Mouse (Mus musculus): ENCODE results near the gene Cdcp2.

Gene Cdcp2

DNA sequence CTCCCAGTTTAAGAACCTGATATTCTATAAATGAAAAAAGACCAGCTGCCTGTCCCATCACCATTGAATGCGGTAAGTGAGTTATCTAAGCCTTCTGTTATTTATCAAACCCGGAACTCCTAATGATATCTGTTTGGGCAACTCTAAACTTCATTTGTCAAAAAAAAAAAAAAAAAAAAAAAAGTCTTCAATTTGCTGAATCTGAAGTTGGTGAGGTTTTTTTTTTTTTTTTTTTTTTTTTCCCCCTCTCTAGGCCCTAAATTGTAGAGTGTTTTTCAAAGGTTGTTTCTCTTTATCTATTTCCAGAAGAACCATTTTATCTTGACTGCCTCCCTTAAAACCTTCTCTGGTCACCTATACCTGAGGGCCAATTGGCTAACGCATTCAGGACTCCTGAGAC lies 38.2 kb downstream of the Cdcp2 start:
- DNase-seq (ENCODE audit: low spot score), result no peak

DNA sequence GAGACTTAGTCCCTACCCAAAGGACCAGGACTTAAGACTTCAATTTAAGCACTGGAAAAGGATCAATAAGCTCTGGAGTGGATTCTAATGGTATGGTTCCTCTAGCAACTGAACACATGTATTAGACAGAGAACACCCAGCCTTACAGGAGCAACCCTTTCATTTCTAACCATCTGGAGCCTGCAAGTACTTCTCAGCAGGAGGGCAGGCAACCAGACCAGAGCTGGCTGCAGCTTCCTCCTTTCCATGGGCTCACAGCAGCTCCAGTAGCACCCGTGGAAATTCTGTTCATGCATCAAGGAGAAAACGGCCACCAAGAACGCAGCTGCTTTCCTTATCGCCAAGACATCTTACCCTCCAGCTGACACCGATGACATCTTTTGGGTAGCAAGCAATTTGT lies 39.0 kb downstream of the Cdcp2 start:
- DNase-seq (ENCODE audit: low spot score), result no peak

- DNase-seq (ENCODE audit: low spot score), result no peak
Observed at GRCm38 (mm10) chr4:107136531-107136930, 39.8 kb downstream of the Cdcp2 start.

GRCm38 (mm10) chr4:107138948-107139835 lies 42.5 kb downstream of the Cdcp2 start:
- DNase-seq (ENCODE audit: low spot score), result no peak

- DNase-seq (ENCODE audit: low spot score), result peak; percentile 68
Observed at GRCm38 (mm10) chr4:107139836-107140631, 43.3 kb downstream of the Cdcp2 start.

DNA sequence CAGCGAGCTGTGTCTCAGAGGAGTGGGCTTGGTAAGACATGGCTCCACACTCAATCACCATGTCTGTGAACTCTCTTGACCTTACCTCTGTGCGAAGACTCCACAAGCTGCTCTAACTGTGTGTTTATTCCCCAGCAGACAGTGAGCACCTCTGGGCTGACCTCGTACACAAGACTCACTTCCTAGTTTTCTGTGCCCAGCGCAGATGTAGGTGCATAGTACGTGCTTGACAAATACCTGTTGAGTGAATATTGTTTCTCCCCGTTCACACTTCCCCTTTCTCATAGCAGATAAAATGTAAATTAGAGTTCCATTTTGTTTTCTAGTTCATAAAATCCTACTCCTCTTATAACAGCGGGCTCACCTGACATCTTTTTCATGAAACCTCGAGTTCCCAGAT lies 46.8 kb downstream of the Cdcp2 start:
- no peak for DNase-seq (ENCODE audit: low spot score)

DNA sequence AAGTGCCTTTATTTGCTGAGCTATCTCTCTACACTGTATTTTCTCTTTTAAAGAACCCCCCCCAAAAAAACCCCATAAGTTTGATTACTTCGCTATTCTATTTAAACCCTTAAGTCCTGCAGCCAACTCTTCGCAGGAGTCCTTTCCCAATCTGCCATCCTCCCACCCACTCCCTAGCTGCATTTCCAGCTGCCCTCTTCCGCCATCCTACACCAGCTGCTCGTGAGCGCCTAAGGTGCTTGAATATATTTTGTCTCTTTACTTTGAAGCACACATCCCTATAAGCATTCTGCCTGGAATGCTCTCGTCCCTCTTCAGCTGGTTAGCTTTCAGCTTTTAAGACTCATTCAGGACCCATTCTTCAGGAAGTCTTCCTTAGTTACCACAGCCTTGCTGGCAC lies 54.3 kb downstream of the Cdcp2 start:
- no peak for DNase-seq (ENCODE audit: low spot score)

GRCm38 (mm10) chr4:107152571-107152970 lies 55.9 kb downstream of the Cdcp2 start:
- DNase-seq (ENCODE audit: low spot score), result no peak

- no peak for DNase-seq (ENCODE audit: low spot score)
Observed at GRCm38 (mm10) chr4:107156983-107157401, 60.3 kb downstream of the Cdcp2 start.

DNA sequence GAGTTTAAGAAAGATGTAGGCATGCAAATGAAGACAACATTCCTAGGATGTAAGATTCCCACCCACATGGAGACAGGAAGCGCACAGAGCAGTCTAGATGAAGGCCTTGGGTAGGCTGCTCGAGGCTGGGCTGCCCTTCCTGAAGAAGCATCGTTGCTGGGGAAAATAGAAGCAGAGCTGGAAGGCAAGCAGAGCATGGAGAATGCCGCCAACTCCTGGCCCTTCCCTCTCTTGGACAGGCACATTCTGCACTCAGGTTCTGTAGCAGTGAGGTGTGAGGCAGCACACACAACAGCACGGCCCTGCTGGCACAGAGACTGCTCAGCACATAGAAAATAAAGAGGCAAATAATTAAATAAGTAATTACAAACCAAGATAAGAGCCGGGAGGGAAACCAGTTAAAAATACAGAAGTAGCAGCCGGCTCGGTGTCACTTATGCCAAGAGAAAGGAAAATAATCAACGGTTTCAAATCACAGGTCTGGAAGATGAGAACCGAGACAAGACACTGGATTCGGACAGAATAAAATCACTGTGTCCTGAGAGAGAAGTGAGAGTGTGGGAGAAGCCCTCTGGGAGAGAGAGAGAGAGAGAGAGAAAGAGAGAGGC lies 62.6 kb downstream of the Cdcp2 start:
- no peak for DNase-seq (ENCODE audit: low spot score)

- DNase-seq (ENCODE audit: low spot score), result no peak
Observed at GRCm38 (mm10) chr4:107160181-107160580, 63.5 kb downstream of the Cdcp2 start.

Data from embryo, embryonic 10.5 days (tissue).